Mouse (Mus musculus) bone marrow macrophage, adult 2 months (primary cell): ENCODE data around the gene Cdh5. TPM values are rescaled to one million over a fixed set of nuclear protein-coding genes. Genes with fewer than 3 reads are reported as not detected.
"Not testable (repeated sequence)": the region's sequence is repeated elsewhere in the genome, so short reads cannot be mapped to it uniquely, and the experiment has no call there.

ENCODE experiments used
- H3K27ac ChIP-seq: 2 replicates; pipeline ENCODE4 v1.5.1; 2012; ENCODE audit warnings: low read depth, low read length; ENCODE audit not compliant: insufficient read depth
- H3K4me1 ChIP-seq: 2 replicates; pipeline ENCODE4 v1.6.1; 2012; ENCODE audit warnings: low read length; ENCODE audit not compliant: control insufficient read depth, insufficient read depth
- H3K4me3 ChIP-seq: 2 replicates; pipeline ENCODE4 v1.5.1; 2012; ENCODE audit warnings: mild to moderate bottlenecking, low read length, moderate library complexity; ENCODE audit not compliant: insufficient read depth
- CTCF ChIP-seq: IDR thresholded peaks from 2 replicates; pipeline ENCODE4 v1.5.1; 2012; ENCODE audit warnings: low read depth, mild to moderate bottlenecking, low read length, moderate library complexity
- POLR2A ChIP-seq: IDR thresholded peaks from 2 replicates; pipeline ENCODE4 v1.6.1; 2012; ENCODE audit warnings: mild to moderate bottlenecking, low read depth, low read length, borderline replicate concordance
- polyA plus RNA-seq: library from polyadenylated mRNA; stranded (reverse); fragments of >200 nt; gene quantifications from 2 replicates; pipeline ENCODE4 v1.2.4, GENCODE M21; 2012; ENCODE audit not compliant: missing spikeins, insufficient read depth, insufficient read length

Cdh5 gene
- polyA plus RNA-seq, 1 experiment: 0.19 TPM

- TF ChIP-seq POLR2A (no peak), CTCF (no peak)
- Histone ChIP-seq H3K4me1 (no peaks in the 10 kb centered on the region), H3K4me3 (no peak overlapping the region), H3K27ac (no peak overlapping the region)
These were observed 30.5 kb upstream of the Cdh5 start for GRCm38 (mm10) chr8:104070949-104071348.

- no peaks in the 10 kb centered on the region for H3K4me1 ChIP-seq
- no peak overlapping the region for H3K4me3 ChIP-seq
- TF ChIP-seq POLR2A: no peak
- TF ChIP-seq CTCF: no peak
- no peak overlapping the region for H3K27ac ChIP-seq
These were observed 26.3 kb upstream of the Cdh5 start for GRCm38 (mm10) chr8:104075079-104075478.

- no peaks in the 10 kb centered on the region for H3K4me1 ChIP-seq
- TF ChIP-seq POLR2A: no peak
- TF ChIP-seq CTCF: no peak
- no peak overlapping the region for H3K27ac ChIP-seq
- no peak overlapping the region for H3K4me3 ChIP-seq
These were observed 24.6 kb upstream of the Cdh5 start for GRCm38 (mm10) chr8:104076541-104077412.

GRCm38 (mm10) chr8:104078091-104078490, 23.3 kb upstream of the Cdh5 start:
- Histone ChIP-seq H3K4me1 (no peaks in the 10 kb centered on the region), H3K4me3 (no peak overlapping the region), H3K27ac (no peak overlapping the region)
- no peak for TF ChIP-seq CTCF
- no peak for TF ChIP-seq POLR2A

GRCm38 (mm10) chr8:104085281-104085680, 16.1 kb upstream of the Cdh5 start:
- Histone ChIP-seq H3K4me3 (no peak overlapping the region), H3K27ac (no peak overlapping the region), H3K4me1 (no peaks in the 10 kb centered on the region)
- TF ChIP-seq CTCF: no peak
- no peak for TF ChIP-seq POLR2A

GRCm38 (mm10) chr8:104086615-104087014, 14.8 kb upstream of the Cdh5 start:
- no peak for TF ChIP-seq POLR2A

GRCm38 (mm10) chr8:104087091-104087490, 14.3 kb upstream of the Cdh5 start:
- Histone ChIP-seq H3K27ac (no peak overlapping the region), H3K4me3 (no peak overlapping the region), H3K4me1 (no peaks in the 10 kb centered on the region)
- TF ChIP-seq CTCF: no peak
- no peak for TF ChIP-seq POLR2A

More at GRCm38 (mm10) chr8:104086615-104087014, 14.8 kb upstream of the Cdh5 start:
- Histone ChIP-seq H3K4me3 (no peak overlapping the region), H3K27ac (no peak overlapping the region), H3K4me1 (no peaks in the 10 kb centered on the region)

GRCm38 (mm10) chr8:104087878-104088277, 13.5 kb upstream of the Cdh5 start:
- H3K27ac ChIP-seq, H3K4me3 ChIP-seq: not testable (repeated sequence)

GRCm38 (mm10) chr8:104088881-104089280, 12.5 kb upstream of the Cdh5 start:
- TF ChIP-seq POLR2A (no peak), CTCF (no peak)
- Histone ChIP-seq H3K4me3 (no peak overlapping the region), H3K4me1 (no peaks in the 10 kb centered on the region), H3K27ac (no peak overlapping the region)

More at GRCm38 (mm10) chr8:104087878-104088277, 13.5 kb upstream of the Cdh5 start:
- H3K4me1 ChIP-seq: not testable (repeated sequence)

GRCm38 (mm10) chr8:104090993-104091900, 10.2 kb upstream of the Cdh5 start:
- not testable (repeated sequence) for H3K27ac ChIP-seq, H3K4me1 ChIP-seq, H3K4me3 ChIP-seq
